Mouse (Mus musculus): Measurements from ENCODE around the gene Dazap1. TPM values are rescaled to one million over a fixed set of nuclear protein-coding genes. Genes with fewer than 3 reads are reported as not detected.

Dazap1 gene
- total RNA-seq, 1 experiment from 2014 or later, result 83.8 TPM

GRCm38 (mm10) chr10:80264341-80265148, 3.3 kb downstream of the Dazap1 start:
- peak; percentile 84 for ATAC-seq (ENCODE audit: extremely low read depth, insufficient number of reproducible peaks, low FRiP score, poor library complexity, severe bottlenecking)

- no peak for ATAC-seq (ENCODE audit: extremely low read depth, insufficient number of reproducible peaks, low FRiP score, poor library complexity, severe bottlenecking)
Observed at GRCm38 (mm10) chr10:80265149-80265486, 3.8 kb downstream of the Dazap1 start.

GRCm38 (mm10) chr10:80270099-80270498, 8.8 kb downstream of the Dazap1 start:
- no peak for ATAC-seq (ENCODE audit: extremely low read depth, insufficient number of reproducible peaks, low FRiP score, poor library complexity, severe bottlenecking)

- ATAC-seq (ENCODE audit: extremely low read depth, insufficient number of reproducible peaks, low FRiP score, poor library complexity, severe bottlenecking), result no peak
Observed at GRCm38 (mm10) chr10:80270734-80271181, 9.5 kb downstream of the Dazap1 start.

GRCm38 (mm10) chr10:80271186-80271843, 10.0 kb downstream of the Dazap1 start:
- ATAC-seq (ENCODE audit: extremely low read depth, insufficient number of reproducible peaks, low FRiP score, poor library complexity, severe bottlenecking), result 0 out of 2 replicates have a peak, but pooled peaks have one; percentile 10

GRCm38 (mm10) chr10:80271870-80272585, 10.7 kb downstream of the Dazap1 start:
- no peak for ATAC-seq (ENCODE audit: extremely low read depth, insufficient number of reproducible peaks, low FRiP score, poor library complexity, severe bottlenecking)

- ATAC-seq (ENCODE audit: extremely low read depth, insufficient number of reproducible peaks, low FRiP score, poor library complexity, severe bottlenecking), result no peak
Observed at GRCm38 (mm10) chr10:80273847-80274246, 12.6 kb downstream of the Dazap1 start.

GRCm38 (mm10) chr10:80276238-80276637, 15.0 kb downstream of the Dazap1 start:
- no peak for ATAC-seq (ENCODE audit: extremely low read depth, insufficient number of reproducible peaks, low FRiP score, poor library complexity, severe bottlenecking)

GRCm38 (mm10) chr10:80278390-80278789, 17.1 kb downstream of the Dazap1 start:
- ATAC-seq (ENCODE audit: extremely low read depth, insufficient number of reproducible peaks, low FRiP score, poor library complexity, severe bottlenecking), result no peak

GRCm38 (mm10) chr10:80279273-80279672, 18.0 kb downstream of the Dazap1 start:
- no peak for ATAC-seq (ENCODE audit: extremely low read depth, insufficient number of reproducible peaks, low FRiP score, poor library complexity, severe bottlenecking)

GRCm38 (mm10) chr10:80281304-80281703, 20.0 kb downstream of the Dazap1 start:
- ATAC-seq (ENCODE audit: extremely low read depth, insufficient number of reproducible peaks, low FRiP score, poor library complexity, severe bottlenecking), result no peak

GRCm38 (mm10) chr10:80281921-80282371, 20.7 kb downstream of the Dazap1 start:
- no peak for ATAC-seq (ENCODE audit: extremely low read depth, insufficient number of reproducible peaks, low FRiP score, poor library complexity, severe bottlenecking)

GRCm38 (mm10) chr10:80282481-80283441, 21.5 kb downstream of the Dazap1 start:
- no peak for ATAC-seq (ENCODE audit: extremely low read depth, insufficient number of reproducible peaks, low FRiP score, poor library complexity, severe bottlenecking)

- no peak for ATAC-seq (ENCODE audit: extremely low read depth, insufficient number of reproducible peaks, low FRiP score, poor library complexity, severe bottlenecking)
Observed at GRCm38 (mm10) chr10:80285222-80286070, 24.2 kb downstream of the Dazap1 start.

GRCm38 (mm10) chr10:80288097-80288496, 26.8 kb downstream of the Dazap1 start:
- no peak for ATAC-seq (ENCODE audit: extremely low read depth, insufficient number of reproducible peaks, low FRiP score, poor library complexity, severe bottlenecking)

GRCm38 (mm10) chr10:80288657-80289056, 27.4 kb downstream of the Dazap1 start:
- ATAC-seq (ENCODE audit: extremely low read depth, insufficient number of reproducible peaks, low FRiP score, poor library complexity, severe bottlenecking), result no peak

GRCm38 (mm10) chr10:80292251-80293146, 31.2 kb downstream of the Dazap1 start, which contains the start of gene Rps15:
TSS of gene Rps15 (plus strand) at chr10:80292453.
- peak; percentile 91 for ATAC-seq (ENCODE audit: extremely low read depth, insufficient number of reproducible peaks, low FRiP score, poor library complexity, severe bottlenecking)

Data from neutrophil, adult 5-6 weeks (primary cell).